Mouse (Mus musculus): ENCODE data around the gene Sympk. TPM values are rescaled to one million over a fixed set of nuclear protein-coding genes. Genes with fewer than 3 reads are reported as not detected.

Gene Sympk
- total and polyA plus RNA-seq, 3 experiments, result 43.7 to 141 (median 111) TPM

GRCm38 (mm10) chr7:19012882-19013281, 11.3 kb upstream of the Sympk start:
- H3K9ac ChIP-seq (ENCODE audit: insufficient read depth, low read depth), result no peak overlapping the region
- no peaks in the 10 kb centered on the region for H3K79me2 ChIP-seq (replicated peaks; ENCODE audit: control insufficient read depth, extremely low read depth, insufficient read depth, poor library complexity, severe bottlenecking)
- H3K27ac ChIP-seq (ENCODE audit: insufficient read depth, low read depth), result no peak overlapping the region
- no peak for DNase-seq (ENCODE audit: extremely low read depth)
- H3K36me3 ChIP-seq (replicated peaks in 1 of 2; ENCODE audit: control insufficient read depth in 1 of 2, insufficient read depth in 1 of 2, low read length in 1 of 2), result no peaks in the 10 kb centered on the region
- no peak overlapping the region for H3K4me2 ChIP-seq (ENCODE audit: insufficient read depth, low read depth, poor library complexity, severe bottlenecking)
- in situ Hi-C loops (cut with MboI; ENCODE audit: low pct_ligation_motif_present, low pct_unique_long_range_greater_than_20kb, low sequenced_read_pairs) (no loop called here), dilution Hi-C loops (cut with MboI; ENCODE audit: extremely low pct_ligation_motif_present, extremely low pct_unique_long_range_greater_than_20kb, low sequenced_read_pairs) (no loop called here)
- peaks cover 49% of the 10 kb centered on the region for H3K27me3 ChIP-seq (replicated peaks)
- peaks cover 0 to 9% of the 10 kb centered on the region in 2 experiments; a peak in 3 of 4 replicates for H3K4me1 ChIP-seq (ENCODE audit: control insufficient read depth in 1 of 2, insufficient read depth in 2 of 2)
- TF ChIP-seq TCF12 (IDR thresholded peaks at IDR 0.05; ENCODE audit: low read depth, low read length) (no peak), CHD2 (IDR thresholded peaks at IDR 0.05; ENCODE audit: low read length) (0 out of 2 replicates have a peak, but pooled peaks have one; percentile 42)
- H3K9me3 ChIP-seq (replicated peaks; ENCODE audit: low read length), result no peaks in the 10 kb centered on the region
- no peak overlapping the region for H3K4me3 ChIP-seq (replicated peaks in 1 of 3; ENCODE audit: low read depth in 2 of 3, low read length in 2 of 3, poor library complexity in 1 of 3)

GRCm38 (mm10) chr7:19014452-19014851, 9.7 kb upstream of the Sympk start:
- dilution Hi-C loops (cut with MboI; ENCODE audit: extremely low pct_ligation_motif_present, extremely low pct_unique_long_range_greater_than_20kb, low sequenced_read_pairs) (no loop called here), in situ Hi-C loops (cut with MboI; ENCODE audit: low pct_ligation_motif_present, low pct_unique_long_range_greater_than_20kb, low sequenced_read_pairs) (no loop called here)
- Histone ChIP-seq H3K79me2 (replicated peaks; ENCODE audit: control insufficient read depth, extremely low read depth, insufficient read depth, poor library complexity, severe bottlenecking) (no peaks in the 10 kb centered on the region), H3K4me3 (replicated peaks in 1 of 3; ENCODE audit: low read depth in 2 of 3, low read length in 2 of 3, poor library complexity in 1 of 3) (no peak overlapping the region), H3K27ac (ENCODE audit: insufficient read depth, low read depth) (no peak overlapping the region), H3K27me3 (replicated peaks) (peaks cover 53% of the 10 kb centered on the region), H3K9me3 (replicated peaks; ENCODE audit: low read length) (no peaks in the 10 kb centered on the region), H3K36me3 (replicated peaks in 1 of 2; ENCODE audit: control insufficient read depth in 1 of 2, insufficient read depth in 1 of 2, low read length in 1 of 2) (no peaks in the 10 kb centered on the region), H3K4me1 (ENCODE audit: control insufficient read depth in 1 of 2, insufficient read depth in 2 of 2) (peaks cover 0 to 4% of the 10 kb centered on the region in 2 experiments; a peak in 3 of 4 replicates), H3K4me2 (ENCODE audit: insufficient read depth, low read depth, poor library complexity, severe bottlenecking) (no peak overlapping the region), H3K9ac (ENCODE audit: insufficient read depth, low read depth) (no peak overlapping the region)
- DNase-seq (ENCODE audit: extremely low read depth), result no peak
- TF ChIP-seq NELFE (IDR thresholded peaks at IDR 0.05; ENCODE audit: low read depth, low read length), result no peak
- TF ChIP-seq UBTF (IDR thresholded peaks at IDR 0.05; ENCODE audit: low read depth, low read length), result no peak
- no peak for TF ChIP-seq ZMIZ1 (IDR thresholded peaks at IDR 0.05; ENCODE audit: low read depth, low read length)
- TF ChIP-seq ZKSCAN1 (IDR thresholded peaks at IDR 0.05; ENCODE audit: borderline replicate concordance, low read depth, low read length), result no peak
- TF ChIP-seq IRF4 (IDR thresholded peaks at IDR 0.05; ENCODE audit: low read depth, low read length), result no peak
- TF ChIP-seq USF2 (conservative IDR thresholded peaks at IDR 0.05; ENCODE audit: low read depth, low read length), result no peak
- TF ChIP-seq MAFK (IDR thresholded peaks at IDR 0.05; ENCODE audit: insufficient replicate concordance, low read length), result no peak

- H3K4me1 ChIP-seq (ENCODE audit: control insufficient read depth in 1 of 2, insufficient read depth in 2 of 2), result peaks cover 0 to 4% of the 10 kb centered on the region in 2 experiments; a peak in 2 of 4 replicates
- H3K36me3 ChIP-seq (replicated peaks in 1 of 2; ENCODE audit: control insufficient read depth in 1 of 2, insufficient read depth in 1 of 2, low read length in 1 of 2), result no peaks in the 10 kb centered on the region
- in situ Hi-C loops (cut with MboI; ENCODE audit: low pct_ligation_motif_present, low pct_unique_long_range_greater_than_20kb, low sequenced_read_pairs) (no loop called here), dilution Hi-C loops (cut with MboI; ENCODE audit: extremely low pct_ligation_motif_present, extremely low pct_unique_long_range_greater_than_20kb, low sequenced_read_pairs) (no loop called here)
- no peaks in the 10 kb centered on the region for H3K79me2 ChIP-seq (replicated peaks; ENCODE audit: control insufficient read depth, extremely low read depth, insufficient read depth, poor library complexity, severe bottlenecking)
- no peak for DNase-seq (ENCODE audit: extremely low read depth)
- no peak overlapping the region for H3K4me2 ChIP-seq (ENCODE audit: insufficient read depth, low read depth, poor library complexity, severe bottlenecking)
- peaks cover 61% of the 10 kb centered on the region for H3K27me3 ChIP-seq (replicated peaks)
- TF ChIP-seq E2F4 (IDR thresholded peaks at IDR 0.05; ENCODE audit: insufficient replicate concordance, low read depth, low read length) (no peak), IRF4 (IDR thresholded peaks at IDR 0.05; ENCODE audit: low read depth, low read length) (no peak), SIN3A (IDR thresholded peaks at IDR 0.05; ENCODE audit: low read length) (no peak), KAT2A (IDR thresholded peaks at IDR 0.05; ENCODE audit: insufficient replicate concordance, low read length) (no peak), NELFE (IDR thresholded peaks at IDR 0.05; ENCODE audit: low read depth, low read length) (no peak), SMC3 (IDR thresholded peaks at IDR 0.05; ENCODE audit: low read depth, low read length) (no peak), ZMIZ1 (IDR thresholded peaks at IDR 0.05; ENCODE audit: low read depth, low read length) (no peak), EP300 (IDR thresholded peaks at IDR 0.05; ENCODE audit: low read length) (no peak), MAFK (IDR thresholded peaks at IDR 0.05; ENCODE audit: insufficient replicate concordance, low read length) (no peak), ZNF384 (IDR thresholded peaks at IDR 0.05; ENCODE audit: low read depth, low read length) (no peak), CHD2 (IDR thresholded peaks at IDR 0.05; ENCODE audit: low read length) (no peak), ETS1 (conservative IDR thresholded peaks at IDR 0.05; ENCODE audit: low read depth, low read length) (no peak), POLR2AphosphoS2 (IDR thresholded peaks at IDR 0.05; ENCODE audit: low read depth, low read length) (no peak), MYC (IDR thresholded peaks at IDR 0.05; ENCODE audit: low read depth, low read length) (no peak), ZC3H11A (IDR thresholded peaks at IDR 0.05; ENCODE audit: low read depth, low read length) (no peak), MXI1 (IDR thresholded peaks at IDR 0.05; ENCODE audit: low read depth, low read length) (no peak), UBTF (IDR thresholded peaks at IDR 0.05; ENCODE audit: low read depth, low read length) (no peak), RAD21 (IDR thresholded peaks at IDR 0.05; ENCODE audit: low read depth, low read length) (no peak), ZKSCAN1 (IDR thresholded peaks at IDR 0.05; ENCODE audit: borderline replicate concordance, low read depth, low read length) (no peak)
- no peak overlapping the region for H3K27ac ChIP-seq (ENCODE audit: insufficient read depth, low read depth)
- H3K9ac ChIP-seq (ENCODE audit: insufficient read depth, low read depth), result no peak overlapping the region
- no peaks in the 10 kb centered on the region for H3K9me3 ChIP-seq (replicated peaks; ENCODE audit: low read length)
- no peak overlapping the region for H3K4me3 ChIP-seq (replicated peaks in 1 of 3; ENCODE audit: low read depth in 2 of 3, low read length in 2 of 3, poor library complexity in 1 of 3)
These were observed 8.1 kb upstream of the Sympk start for GRCm38 (mm10) chr7:19016042-19016441.

Data from CH12.LX (cell line).